Mouse (Mus musculus) olfactory bulb, adult 2 months (tissue): Measurements from ENCODE around the gene Tmbim1.

Experiments
- CTCF ChIP-seq: fragments of 200-500 bp; IDR thresholded peaks from 2 replicates; pipeline ENCODE4 v1.5.1; 2012; ENCODE audit warnings: low read depth, mild to moderate bottlenecking, low read length, moderate library complexity; ENCODE audit not compliant: insufficient read depth
- POLR2A ChIP-seq: fragments of 200-500 bp; IDR thresholded peaks from 2 replicates; pipeline ENCODE4 v1.6.1; 2012; ENCODE audit warnings: mild to moderate bottlenecking, low read depth, low read length, moderate library complexity; ENCODE audit not compliant: insufficient read depth

GRCm38 (mm10) chr1:74283686-74284463 lies 21.5 kb downstream of the Tmbim1 start:
- no peak for TF ChIP-seq POLR2A
- no peak for TF ChIP-seq CTCF
